Mouse (Mus musculus) heart, postnatal 0 days (tissue): Measurements from ENCODE around the gene Pik3cb.

Experiments used
- CTCF ChIP-seq: IDR thresholded peaks from 2 replicates; pipeline ENCODE4 v1.5.1; 2016; ENCODE audit warnings: antibody characterized with exemption, control low read depth, low read depth
- EP300 ChIP-seq: IDR thresholded peaks from 2 replicates; pipeline ENCODE4 v1.6.1; 2016; ENCODE audit warnings: antibody characterized with exemption, low read depth

DNA sequence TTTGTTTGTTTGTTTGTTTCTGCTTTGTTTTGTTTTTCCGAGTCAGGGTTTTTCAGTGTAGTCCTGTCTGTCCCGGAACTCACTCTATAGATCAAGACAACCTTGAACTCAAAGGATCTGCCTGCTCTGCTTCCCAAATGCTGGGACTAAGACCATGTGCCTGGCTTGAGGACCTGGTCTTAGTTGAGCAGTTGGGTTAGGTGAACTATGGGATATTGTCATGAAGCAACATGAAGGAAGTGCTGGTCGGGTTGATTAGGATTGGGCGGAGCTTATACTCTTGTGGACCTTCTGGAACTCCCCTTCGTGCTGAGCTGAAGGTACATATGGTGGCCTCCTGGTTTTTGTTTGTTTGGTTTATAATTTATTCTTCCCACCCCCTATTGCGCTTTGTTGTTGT lies 18.3 kb upstream of the Pik3cb start:
- no peak for TF ChIP-seq CTCF
- TF ChIP-seq EP300, result no peak
